Mouse (Mus musculus) spleen, adult 2 months (tissue): Measurements from ENCODE around the gene Raet1e.

Experiments
- CTCF ChIP-seq: fragments of 200-500 bp; IDR thresholded peaks from 2 replicates; pipeline ENCODE4 v1.5.1; 2011; ENCODE audit warnings: mild to moderate bottlenecking, inconsistent platforms; ENCODE audit not compliant: insufficient read depth, insufficient read length, insufficient replicate concordance; ENCODE audit errors: extremely low read depth
- POLR2A ChIP-seq: fragments of 200-500 bp; IDR thresholded peaks from 2 replicates; pipeline ENCODE4 v1.6.1; 2011; ENCODE audit warnings: low read depth, low read length, inconsistent platforms

DNA sequence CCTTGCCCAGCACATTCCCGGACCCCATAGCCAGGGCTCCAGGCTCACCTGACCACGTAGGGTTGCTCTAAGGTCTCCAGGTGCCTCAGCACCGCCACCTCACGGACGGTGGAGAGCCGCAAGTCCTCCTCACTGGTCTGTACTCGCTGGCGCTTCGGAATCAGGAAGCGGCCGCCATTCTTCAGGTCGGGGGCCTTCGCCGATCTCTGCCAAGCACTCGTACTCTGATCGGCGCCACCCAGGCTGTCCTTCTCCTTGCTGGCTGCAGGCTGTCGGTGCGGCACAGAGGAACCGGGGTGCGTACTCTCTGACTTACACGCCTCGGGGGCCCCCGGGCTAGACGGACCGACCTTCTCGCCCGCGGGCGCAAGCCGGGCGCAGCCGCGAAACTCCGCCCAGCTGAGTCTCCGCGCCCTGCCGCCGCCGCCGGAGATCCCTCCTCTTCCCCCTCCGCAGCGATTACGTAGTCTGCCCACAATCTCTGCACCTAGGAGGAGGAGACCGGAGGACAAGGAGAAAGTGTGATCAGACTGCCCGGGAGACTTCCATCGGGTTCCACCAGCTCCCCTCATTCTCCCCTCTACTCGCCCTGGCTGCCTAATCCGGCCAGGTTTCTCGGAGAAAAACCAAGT, 9.8 kb upstream of the Raet1e start:
- TF ChIP-seq POLR2A (peak; percentile 10; the same call in 1 of the 2 replicates), CTCF (peak; percentile 46; the same call in 1 of the 2 replicates)
